Mouse (Mus musculus): ENCODE measurements around the gene Cfdp1. TPM values are rescaled to one million over a fixed set of nuclear protein-coding genes. Genes with fewer than 3 reads are reported as not detected.

Cfdp1 gene
- polyA plus RNA-seq, 1 experiment from 2014 or later: 144 TPM

DNA sequence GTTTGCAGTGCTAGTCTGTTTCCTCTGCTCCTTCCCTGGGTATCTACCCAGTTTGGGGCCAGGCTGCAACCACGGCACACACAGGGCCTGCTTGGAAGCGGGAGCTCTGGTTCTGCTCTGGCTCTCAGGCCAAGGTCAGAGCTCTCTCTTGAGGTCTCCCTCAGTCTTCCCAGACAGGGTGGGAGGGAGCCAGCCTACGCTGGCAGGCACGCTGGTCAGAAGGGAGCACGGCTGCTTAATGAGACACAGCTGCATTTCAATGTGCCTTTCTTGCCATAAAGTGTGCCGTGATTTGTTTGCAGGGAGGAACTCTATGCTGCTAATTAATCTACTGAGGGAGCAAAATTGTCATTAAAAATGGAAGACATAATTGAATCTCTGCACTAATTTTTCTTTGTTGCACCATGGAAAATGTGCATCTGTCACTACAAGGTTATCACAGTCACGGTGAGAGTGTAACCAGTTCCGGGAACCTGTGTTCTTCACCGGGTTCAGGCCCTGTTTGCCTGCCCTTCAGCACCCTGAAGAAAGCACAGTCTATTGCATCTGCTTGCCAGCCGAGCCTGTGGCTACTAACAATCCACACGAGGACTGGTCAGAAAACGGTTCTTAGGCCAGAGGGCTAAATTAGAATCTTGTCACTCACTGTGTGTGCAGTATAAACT lies 84.2 kb downstream of the Cfdp1 start:
- Histone ChIP-seq H3K27me3 (replicated peaks) (no peaks in the 10 kb centered on the region), H3K4me3 (no peak overlapping the region), H3K4me1 (replicated peaks) (peaks cover 50% of the 10 kb centered on the region), H3K27ac (ENCODE audit: poor library complexity, severe bottlenecking) (peak overlapping the region; percentile 50), H3K9me3 (replicated peaks) (no peaks in the 10 kb centered on the region), H3K9ac (no peak overlapping the region), H3K36me3 (peaks cover 60% of the 10 kb centered on the region), H3K4me2 (no peak overlapping the region)
- 48% methylated on average over 12 of the region's 12 CpGs for WGBS
- no peak for ATAC-seq (ENCODE audit: insufficient number of reproducible peaks, low FRiP score)

- no peaks in the 10 kb centered on the region for H3K9me3 ChIP-seq (replicated peaks)
- H3K9ac ChIP-seq: no peak overlapping the region
- H3K4me1 ChIP-seq (replicated peaks): peaks cover 46% of the 10 kb centered on the region
- no peak overlapping the region for H3K4me2 ChIP-seq
- no peaks in the 10 kb centered on the region for H3K27me3 ChIP-seq (replicated peaks)
- no peak for ATAC-seq (ENCODE audit: insufficient number of reproducible peaks, low FRiP score)
- H3K27ac ChIP-seq (ENCODE audit: poor library complexity, severe bottlenecking): peak overlapping the region; percentile 50
- no peak overlapping the region for H3K4me3 ChIP-seq
- WGBS: 68% methylated on average over 15 of the region's 15 CpGs
- H3K36me3 ChIP-seq: peaks cover 55% of the 10 kb centered on the region
Measured at GRCm38 (mm10) chr8:111769296-111769695, 84.8 kb downstream of the Cfdp1 start.

DNA sequence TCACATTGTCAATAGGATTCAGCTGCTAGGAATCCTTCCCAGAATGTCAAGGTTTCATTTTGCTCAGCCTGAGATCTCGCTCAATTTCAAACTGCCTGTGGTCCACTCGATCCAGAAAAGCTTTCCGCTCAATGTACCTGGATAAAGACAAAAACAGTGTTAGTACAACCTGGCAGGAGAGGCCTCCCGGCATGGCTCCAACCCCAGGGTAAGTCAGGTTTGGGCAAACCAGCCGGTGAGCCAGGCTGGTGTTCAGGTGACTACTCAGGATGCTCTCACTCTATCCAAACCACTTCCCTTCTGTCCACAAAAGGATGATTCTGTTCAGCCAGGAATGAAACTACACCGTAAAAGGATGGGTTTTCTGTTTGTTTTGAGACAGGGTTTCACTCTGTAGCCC lies 85.4 kb downstream of the Cfdp1 start:
- H3K9me3 ChIP-seq (replicated peaks): no peaks in the 10 kb centered on the region
- H3K36me3 ChIP-seq: peaks cover 53% of the 10 kb centered on the region
- no peaks in the 10 kb centered on the region for H3K27me3 ChIP-seq (replicated peaks)
- no peak overlapping the region for H3K4me3 ChIP-seq
- 87% methylated on average over 6 of the region's 6 CpGs for WGBS
- H3K27ac ChIP-seq (ENCODE audit: poor library complexity, severe bottlenecking): no peak overlapping the region
- peaks cover 39% of the 10 kb centered on the region for H3K4me1 ChIP-seq (replicated peaks)
- no peak overlapping the region for H3K4me2 ChIP-seq
- ATAC-seq (ENCODE audit: insufficient number of reproducible peaks, low FRiP score): no peak
- no peak overlapping the region for H3K9ac ChIP-seq

DNA sequence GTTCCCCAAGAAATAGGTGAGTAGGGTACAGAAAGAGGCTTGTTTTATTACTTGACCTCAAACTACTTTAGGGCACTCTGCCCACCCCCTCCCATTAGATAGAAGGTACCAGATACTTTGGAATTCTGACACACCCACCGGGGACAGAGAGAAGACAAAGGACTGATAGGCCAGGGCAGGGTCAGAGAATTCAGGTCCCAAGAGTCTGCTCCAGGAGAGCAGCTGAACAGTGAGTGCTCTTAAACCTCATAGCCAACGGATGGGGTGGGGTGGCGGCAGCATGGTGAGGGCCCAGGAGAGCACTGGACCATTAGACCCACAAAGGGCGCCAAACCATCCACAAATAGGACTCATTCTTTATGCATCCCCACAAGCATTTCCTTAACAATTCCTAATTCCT lies 88.5 kb downstream of the Cfdp1 start:
- no peak for ATAC-seq (ENCODE audit: insufficient number of reproducible peaks, low FRiP score)
- Histone ChIP-seq H3K27ac (ENCODE audit: poor library complexity, severe bottlenecking) (no peak overlapping the region), H3K9ac (no peak overlapping the region), H3K9me3 (replicated peaks) (no peaks in the 10 kb centered on the region), H3K4me2 (no peak overlapping the region), H3K27me3 (replicated peaks) (no peaks in the 10 kb centered on the region), H3K36me3 (peaks cover 46% of the 10 kb centered on the region), H3K4me1 (replicated peaks) (peaks cover 17% of the 10 kb centered on the region), H3K4me3 (no peak overlapping the region)
- 84% methylated on average over 4 of the region's 4 CpGs for WGBS

- no peaks in the 10 kb centered on the region for H3K27me3 ChIP-seq (replicated peaks)
- H3K9me3 ChIP-seq (replicated peaks): no peaks in the 10 kb centered on the region
- ATAC-seq (ENCODE audit: insufficient number of reproducible peaks, low FRiP score): no peak
- H3K27ac ChIP-seq (ENCODE audit: poor library complexity, severe bottlenecking): no peak overlapping the region
- H3K36me3 ChIP-seq: peaks cover 42% of the 10 kb centered on the region
- H3K4me1 ChIP-seq (replicated peaks): peaks cover 13% of the 10 kb centered on the region
- no peak overlapping the region for H3K4me3 ChIP-seq
- H3K9ac ChIP-seq: no peak overlapping the region
- WGBS: 92% methylated on average over 9 of the region's 9 CpGs
- H3K4me2 ChIP-seq: no peak overlapping the region
Measured at GRCm38 (mm10) chr8:111765096-111765495, 89.0 kb downstream of the Cfdp1 start.

DNA sequence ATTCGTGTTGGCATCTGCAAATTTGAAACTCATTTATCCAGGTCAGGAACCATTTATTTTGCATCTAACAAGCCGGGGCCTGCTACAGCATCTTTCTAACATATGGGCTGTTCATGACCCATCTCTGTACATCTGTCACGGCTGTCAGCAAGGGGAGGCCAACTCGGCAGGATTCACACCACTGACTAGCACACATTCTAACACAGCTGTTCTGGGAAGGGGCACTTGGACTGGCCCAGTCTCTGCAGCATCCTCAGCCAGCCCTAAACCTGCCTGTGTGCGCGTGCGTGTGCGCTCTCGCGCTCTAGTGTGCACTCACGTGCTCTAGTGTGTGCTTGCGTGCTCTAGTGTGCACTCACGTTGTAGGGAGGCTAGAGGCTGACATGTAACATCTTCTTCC lies 93.4 kb downstream of the Cfdp1 start:
- no peak overlapping the region for H3K4me3 ChIP-seq
- H3K27me3 ChIP-seq (replicated peaks): no peaks in the 10 kb centered on the region
- H3K4me2 ChIP-seq: no peak overlapping the region
- no peak overlapping the region for H3K27ac ChIP-seq (ENCODE audit: poor library complexity, severe bottlenecking)
- no peak overlapping the region for H3K9ac ChIP-seq
- no peak for ATAC-seq (ENCODE audit: insufficient number of reproducible peaks, low FRiP score)
- H3K4me1 ChIP-seq (replicated peaks): 0 out of 2 replicates have a peak, but pooled peaks cover 3% of the 10 kb centered on the region
- WGBS: 85% methylated on average over 13 of the region's 13 CpGs
- H3K36me3 ChIP-seq: peaks cover 8% of the 10 kb centered on the region
- no peaks in the 10 kb centered on the region for H3K9me3 ChIP-seq (replicated peaks)

DNA sequence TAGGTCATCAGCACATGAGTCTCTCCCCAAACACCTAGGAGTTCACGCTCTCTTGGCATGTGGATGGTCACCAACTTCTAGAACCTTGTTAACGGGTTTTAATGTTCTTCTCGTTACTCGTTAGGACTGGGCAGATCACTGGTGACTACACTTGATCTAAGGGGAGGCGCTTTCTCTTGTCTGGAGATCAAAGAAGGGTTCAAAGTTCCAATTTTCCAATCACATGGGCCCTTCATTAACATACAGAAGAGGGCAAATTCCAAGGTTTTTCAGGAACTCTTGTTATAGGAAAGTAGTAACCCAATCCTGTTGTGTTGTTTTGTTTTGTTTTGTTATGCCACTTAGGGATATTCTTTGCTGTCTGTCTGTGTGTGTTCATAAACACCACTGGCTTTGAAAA lies 95.3 kb downstream of the Cfdp1 start:
- peaks cover 17% of the 10 kb centered on the region for H3K4me1 ChIP-seq (replicated peaks)
- H3K36me3 ChIP-seq: no peaks in the 10 kb centered on the region
- H3K9ac ChIP-seq: no peak overlapping the region
- 79% methylated on average over 5 of the region's 5 CpGs for WGBS
- H3K4me3 ChIP-seq: no peak overlapping the region
- H3K27ac ChIP-seq (ENCODE audit: poor library complexity, severe bottlenecking): no peak overlapping the region
- H3K27me3 ChIP-seq (replicated peaks): no peaks in the 10 kb centered on the region
- H3K9me3 ChIP-seq (replicated peaks): no peaks in the 10 kb centered on the region
- ATAC-seq (ENCODE audit: insufficient number of reproducible peaks, low FRiP score): no peak
- no peak overlapping the region for H3K4me2 ChIP-seq

- H3K4me3 ChIP-seq: no peak overlapping the region
- H3K4me2 ChIP-seq: no peak overlapping the region
- peaks cover 22% of the 10 kb centered on the region for H3K4me1 ChIP-seq (replicated peaks)
- no peaks in the 10 kb centered on the region for H3K36me3 ChIP-seq
- H3K27ac ChIP-seq (ENCODE audit: poor library complexity, severe bottlenecking): no peak overlapping the region
- no peak for ATAC-seq (ENCODE audit: insufficient number of reproducible peaks, low FRiP score)
- no peaks in the 10 kb centered on the region for H3K9me3 ChIP-seq (replicated peaks)
- no peaks in the 10 kb centered on the region for H3K27me3 ChIP-seq (replicated peaks)
- WGBS: 81% methylated on average over 9 of the region's 9 CpGs
- no peak overlapping the region for H3K9ac ChIP-seq
Measured at GRCm38 (mm10) chr8:111757599-111757998, 96.5 kb downstream of the Cfdp1 start.

DNA sequence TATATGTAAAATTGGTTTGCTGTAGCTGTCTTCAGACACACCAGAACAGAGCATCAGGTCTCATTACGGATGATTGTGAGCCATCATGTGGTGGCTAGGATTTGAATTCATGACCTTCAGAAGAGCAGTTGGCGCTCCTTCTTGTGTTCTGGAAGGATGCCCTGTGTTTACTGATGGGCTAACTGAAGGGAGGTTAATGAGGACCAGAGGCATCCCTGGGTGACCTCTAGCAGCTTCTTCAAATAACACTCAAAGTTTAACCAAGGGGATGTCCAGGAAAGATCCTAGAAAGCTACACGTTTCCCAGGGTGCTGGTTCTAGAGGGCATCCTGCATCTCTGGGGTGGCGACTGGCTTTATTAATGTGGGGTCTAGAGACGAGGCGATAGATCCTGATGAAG lies 99.4 kb downstream of the Cfdp1 start:
- Histone ChIP-seq H3K36me3 (no peaks in the 10 kb centered on the region), H3K4me2 (no peak overlapping the region), H3K9ac (no peak overlapping the region), H3K27me3 (replicated peaks) (no peaks in the 10 kb centered on the region), H3K4me1 (replicated peaks) (peaks cover 20% of the 10 kb centered on the region), H3K4me3 (no peak overlapping the region), H3K9me3 (replicated peaks) (no peaks in the 10 kb centered on the region), H3K27ac (ENCODE audit: poor library complexity, severe bottlenecking) (no peak overlapping the region; the same call in 1 of the 2 replicates)
- 81% methylated on average over 6 of the region's 6 CpGs for WGBS
- no peak for ATAC-seq (ENCODE audit: insufficient number of reproducible peaks, low FRiP score)

DNA sequence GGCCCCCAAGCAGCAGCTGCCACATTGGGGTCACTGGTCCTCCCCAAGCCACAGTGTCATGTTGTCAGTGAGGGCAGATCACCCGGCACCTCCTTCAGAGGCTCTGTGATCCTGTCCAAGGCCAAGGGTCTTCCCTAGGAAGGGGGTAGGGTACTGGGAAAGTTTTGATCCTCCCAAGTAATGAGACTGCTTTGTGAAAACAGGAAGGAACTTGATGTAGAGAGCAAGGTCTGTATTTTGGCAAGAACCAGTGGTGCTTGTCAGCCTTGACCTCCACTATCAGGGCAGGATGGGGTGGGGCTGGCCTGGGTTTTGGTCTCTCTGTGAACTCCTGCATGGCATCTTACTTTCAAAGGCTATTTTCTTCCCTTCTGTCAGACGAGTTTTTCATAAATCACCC lies 100.0 kb downstream of the Cfdp1 start:
- no peaks in the 10 kb centered on the region for H3K9me3 ChIP-seq (replicated peaks)
- H3K27ac ChIP-seq (ENCODE audit: poor library complexity, severe bottlenecking): peak overlapping the region; percentile 6; the same call in 1 of the 2 replicates
- H3K4me2 ChIP-seq: no peak overlapping the region
- peak; percentile 72 for ATAC-seq (ENCODE audit: insufficient number of reproducible peaks, low FRiP score)
- H3K36me3 ChIP-seq: no peaks in the 10 kb centered on the region
- no peak overlapping the region for H3K4me3 ChIP-seq
- no peaks in the 10 kb centered on the region for H3K27me3 ChIP-seq (replicated peaks)
- 30% methylated on average over 2 of the region's 2 CpGs for WGBS
- H3K4me1 ChIP-seq (replicated peaks): peaks cover 20% of the 10 kb centered on the region
- H3K9ac ChIP-seq: no peak overlapping the region; the same call in 1 of the 2 replicates

DNA sequence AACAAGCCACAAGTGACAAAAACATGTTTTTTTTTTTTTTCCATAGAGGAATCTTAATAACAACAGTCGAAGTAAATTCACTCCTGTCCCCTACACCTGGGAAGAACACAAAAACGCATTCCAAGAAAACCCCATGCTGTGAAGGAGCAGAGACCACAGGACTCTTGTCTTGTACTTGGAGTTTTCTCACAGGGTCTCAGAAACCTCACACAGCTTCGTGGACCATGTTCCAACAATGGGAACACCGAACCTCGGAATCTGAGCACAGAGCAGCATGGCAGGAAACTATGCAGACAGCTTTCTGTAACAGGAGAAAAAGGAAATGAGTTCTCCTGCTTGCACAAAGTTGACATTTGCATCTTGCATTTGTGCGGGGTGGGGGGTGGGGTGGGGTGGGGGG lies 105.3 kb downstream of the Cfdp1 start:
- H3K4me1 ChIP-seq (replicated peaks): peaks cover 42% of the 10 kb centered on the region
- no peak overlapping the region for H3K4me3 ChIP-seq
- no peak overlapping the region for H3K27ac ChIP-seq (ENCODE audit: poor library complexity, severe bottlenecking)
- H3K36me3 ChIP-seq: no peaks in the 10 kb centered on the region
- no peaks in the 10 kb centered on the region for H3K9me3 ChIP-seq (replicated peaks)
- no peak overlapping the region for H3K9ac ChIP-seq
- 46% methylated on average over 6 of the region's 6 CpGs for WGBS
- no peak for ATAC-seq (ENCODE audit: insufficient number of reproducible peaks, low FRiP score)
- H3K4me2 ChIP-seq: no peak overlapping the region
- no peaks in the 10 kb centered on the region for H3K27me3 ChIP-seq (replicated peaks)

All from heart, embryonic 12.5 days (tissue).